Mouse (Mus musculus): ENCODE measurements at regions not wholly inside any gene's neighbourhood (a gene's known extent, or its start where the extent isn't known, plus 50 kb on each side); places are given as distances from the start of the nearest gene placed in this dataset.

DNA sequence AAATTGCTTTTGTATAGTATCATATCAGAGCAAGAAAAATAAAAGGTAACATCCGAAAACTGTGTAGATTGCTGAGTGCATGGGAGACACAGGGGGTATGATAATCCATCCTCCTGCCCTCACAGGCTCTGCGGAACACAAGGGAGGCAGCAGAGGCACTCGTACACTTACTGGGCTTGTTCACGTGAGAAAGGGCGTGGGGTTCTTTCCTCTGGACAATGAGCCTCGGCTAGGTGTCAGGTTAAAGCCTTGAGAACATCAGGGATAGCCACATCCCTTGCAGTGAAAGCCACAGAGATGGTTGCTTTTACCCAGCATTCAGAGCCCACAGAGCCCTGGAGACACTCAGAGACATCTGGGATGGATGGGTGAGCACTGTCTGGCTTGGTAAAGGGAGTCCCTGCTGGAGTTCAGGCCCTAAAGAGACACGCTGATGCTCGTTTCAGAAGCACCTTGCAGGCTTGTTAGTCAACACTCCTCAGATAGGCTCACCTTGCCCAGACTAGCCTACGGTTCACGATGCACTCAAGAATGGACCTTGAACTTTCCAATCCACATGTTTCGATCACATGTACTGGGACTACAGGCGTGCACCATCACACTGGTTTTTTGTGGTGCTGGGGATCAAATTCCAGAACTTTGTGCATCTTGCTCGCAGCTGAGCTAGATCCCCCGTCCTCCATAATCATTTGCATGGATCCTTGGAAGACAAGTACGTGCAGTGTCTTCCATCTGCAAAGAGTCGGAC lies 83.5 kb upstream of the Spin1 start:
- no peak for DNase-seq (ENCODE audit: low spot score in 2 of 2)

DNA sequence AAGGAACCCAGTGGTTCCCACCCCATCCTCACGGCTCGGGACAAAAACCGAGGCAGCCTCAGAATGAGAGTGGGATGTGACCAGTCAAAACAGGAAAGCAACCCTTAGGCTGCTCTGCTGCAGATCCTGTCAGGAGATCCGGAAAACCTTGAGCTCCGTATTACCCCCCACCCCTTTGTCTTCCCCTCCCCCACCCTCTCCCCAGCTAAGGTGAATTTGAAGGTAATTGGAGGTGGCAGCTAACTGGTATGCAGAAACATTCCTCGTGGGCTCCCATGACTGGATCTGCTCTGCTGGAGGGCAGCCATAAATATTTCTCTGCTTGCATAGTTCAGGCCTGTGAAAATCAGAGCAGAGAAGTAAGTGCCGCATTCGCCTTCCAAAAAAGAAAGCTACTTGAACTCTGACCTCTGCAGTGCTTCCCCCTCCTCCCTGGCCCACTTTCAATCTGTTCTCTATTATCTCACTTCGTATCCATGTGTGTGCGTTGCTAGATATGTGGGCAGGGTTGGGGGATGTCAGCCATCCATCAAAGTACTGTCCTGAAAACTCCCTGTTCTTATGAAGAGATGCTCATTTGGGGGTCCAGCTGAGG lies 82.9 kb upstream of the Spin1 start:
- DNase-seq (ENCODE audit: low spot score in 2 of 2), result no peak

DNA sequence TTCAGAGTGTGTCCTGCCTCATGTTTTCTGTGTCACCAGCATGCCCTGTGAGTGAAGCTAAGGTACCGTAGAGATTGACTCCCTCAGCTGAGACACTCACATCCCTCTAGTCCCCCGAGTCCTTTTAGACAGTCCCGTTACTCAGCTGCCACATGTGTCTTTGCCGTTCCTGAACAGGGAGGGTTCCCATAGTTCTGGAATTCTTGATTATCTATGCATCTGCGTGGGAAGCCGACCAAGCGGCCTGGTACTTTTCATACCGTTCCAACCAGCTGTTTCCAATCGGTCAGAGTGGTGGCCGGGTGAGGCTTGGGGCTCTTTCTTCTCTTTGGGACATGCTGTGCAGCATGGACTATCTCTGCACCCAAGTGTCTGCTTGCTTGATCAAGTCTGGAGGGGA lies 82.3 kb upstream of the Spin1 start:
- DNase-seq (ENCODE audit: low spot score in 2 of 2), result no peak

DNA sequence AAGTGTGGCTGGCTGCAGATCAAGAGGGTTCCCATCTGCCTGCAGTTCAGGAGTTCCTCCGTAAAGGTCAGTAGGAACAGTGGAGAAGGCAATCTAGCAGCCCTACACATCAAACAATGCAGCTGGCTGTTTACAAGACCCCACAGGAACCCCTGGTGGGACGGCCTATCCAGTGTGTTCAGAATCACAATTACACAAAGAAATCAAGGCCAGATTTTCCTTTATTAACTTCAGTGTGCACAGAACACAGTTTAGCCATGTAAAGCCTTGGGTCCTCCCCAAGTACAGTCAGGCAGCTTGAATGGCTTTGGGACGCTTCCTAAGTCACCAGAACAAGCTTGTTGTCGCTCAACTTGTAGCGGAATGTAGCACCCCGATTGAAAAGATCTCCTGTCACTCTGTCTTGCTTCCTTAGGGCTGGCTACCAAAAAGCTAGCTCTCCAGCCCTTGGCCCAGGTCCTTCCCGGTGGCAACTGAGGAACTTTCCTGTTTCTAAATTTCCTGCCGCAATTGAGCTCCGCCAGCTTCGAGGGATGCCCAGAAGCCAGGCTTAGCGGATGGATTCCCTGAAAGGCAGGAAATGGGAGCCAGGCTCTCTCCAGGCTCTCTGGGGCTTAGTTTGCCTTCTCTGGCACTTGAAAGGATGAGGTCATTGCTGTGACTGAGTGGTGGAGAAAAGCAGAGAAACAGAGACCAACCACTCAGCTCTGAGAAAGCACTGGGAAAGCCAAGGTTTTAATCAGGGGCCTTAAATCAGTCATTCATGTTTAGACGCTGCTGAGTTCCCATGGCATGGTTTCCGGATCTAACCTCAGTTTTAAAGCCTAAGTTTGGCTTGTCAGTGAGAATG lies 78.1 kb upstream of the Spin1 start:
- peak in 1 of 2 experiments; percentile 6 for DNase-seq (ENCODE audit: low spot score in 2 of 2)

DNA sequence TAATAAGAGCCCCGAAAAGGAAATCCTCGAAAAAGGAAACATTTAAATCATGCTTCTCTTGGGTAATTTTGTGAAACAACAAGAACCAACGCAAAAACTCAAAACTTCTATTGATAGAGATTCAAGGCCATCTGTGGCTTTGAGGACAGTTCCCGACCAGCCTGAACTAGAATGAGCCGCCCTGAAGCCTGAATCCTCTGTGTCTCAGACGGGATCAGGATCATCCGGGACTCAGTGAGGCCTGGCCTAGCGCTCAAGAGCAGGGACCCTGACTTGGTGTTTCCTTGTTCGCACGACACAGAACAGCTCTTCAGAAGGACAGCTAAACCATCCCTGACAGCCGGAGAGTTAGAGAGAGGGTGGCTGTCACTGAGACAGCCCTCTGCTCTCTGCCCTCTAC lies 77.4 kb upstream of the Spin1 start:
- DNase-seq (ENCODE audit: low spot score in 2 of 2), result no peak

DNA sequence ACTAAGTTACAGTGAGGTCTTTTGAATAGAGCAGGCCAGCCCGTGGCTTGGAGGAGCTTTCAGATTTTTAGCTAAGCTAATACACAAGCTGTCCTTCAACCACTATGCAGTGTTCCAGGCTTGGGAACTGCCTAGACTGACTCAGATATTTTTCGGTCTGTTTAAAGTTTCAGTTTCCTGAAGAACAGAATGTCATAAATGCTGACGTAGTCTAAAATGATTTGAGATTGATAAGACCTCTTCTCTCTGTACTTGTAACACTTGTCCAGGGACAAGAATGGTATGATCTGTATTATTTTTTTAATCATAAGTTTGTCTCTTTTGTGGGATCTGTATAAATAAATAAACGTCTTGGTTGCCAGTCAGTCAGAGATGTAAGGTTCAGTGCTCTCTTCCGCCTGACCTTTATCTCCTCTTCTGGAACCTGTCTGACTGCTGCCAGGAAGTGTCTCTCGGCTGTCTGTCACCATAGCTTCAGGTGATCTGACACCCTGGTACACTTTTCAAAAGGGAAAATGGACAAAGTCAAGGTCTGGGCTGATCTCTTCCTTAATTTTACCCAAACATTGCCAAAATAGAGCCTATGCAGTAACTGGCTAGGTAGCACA lies 74.3 kb upstream of the Spin1 start:
- no peak for DNase-seq (ENCODE audit: low spot score in 2 of 2)

DNA sequence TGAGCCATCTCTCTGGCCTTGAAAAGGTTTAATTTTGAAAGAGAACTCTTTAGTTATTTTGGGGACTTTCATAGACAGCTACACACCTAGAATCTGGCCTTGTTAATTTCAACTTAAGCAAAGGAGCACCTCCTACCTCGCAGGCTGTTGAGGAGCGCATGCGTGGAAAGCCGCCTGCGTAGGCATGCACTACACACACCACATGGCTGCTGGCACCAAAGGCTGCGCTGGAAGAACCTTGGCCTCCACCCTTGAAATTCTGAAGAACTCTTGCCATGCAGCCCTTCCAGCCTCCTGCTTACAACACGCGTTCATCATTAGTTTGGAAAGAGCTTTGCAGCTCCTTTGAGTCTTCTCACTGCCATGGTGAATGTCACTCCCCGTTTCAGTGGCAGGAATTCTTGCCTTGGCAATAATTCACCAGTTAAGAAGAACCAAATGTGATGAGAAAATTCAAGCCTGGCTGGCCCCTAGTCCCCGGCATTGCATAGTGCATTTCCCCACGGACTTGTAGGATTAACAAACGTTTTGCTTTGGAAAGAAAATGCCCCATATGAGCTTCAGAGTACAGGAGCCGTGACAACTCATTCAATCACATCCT lies 62.7 kb upstream of the Spin1 start:
- DNase-seq (ENCODE audit: low spot score in 2 of 2), result no peak

DNA sequence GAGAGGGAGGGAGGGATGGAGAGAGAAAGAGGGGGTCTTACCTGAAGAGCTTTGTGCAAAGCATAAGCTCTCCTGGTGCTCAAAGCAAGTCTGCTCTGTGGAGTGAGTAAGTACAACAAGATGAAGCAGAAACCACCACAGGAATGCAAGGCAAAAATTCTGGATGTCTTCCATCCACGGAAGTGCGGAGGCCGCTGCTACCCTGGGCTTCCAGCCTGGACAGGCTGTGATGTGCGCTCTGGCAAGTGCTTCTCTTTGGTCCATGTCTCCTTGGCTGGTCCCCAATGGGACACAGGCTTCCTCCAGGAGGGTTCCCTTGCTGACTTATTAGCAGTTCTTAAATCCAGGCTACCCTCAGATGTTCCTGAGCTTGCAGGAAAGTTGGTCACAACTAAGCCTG lies 61.7 kb upstream of the Spin1 start:
- DNase-seq (ENCODE audit: low spot score in 2 of 2), result no peak

DNA sequence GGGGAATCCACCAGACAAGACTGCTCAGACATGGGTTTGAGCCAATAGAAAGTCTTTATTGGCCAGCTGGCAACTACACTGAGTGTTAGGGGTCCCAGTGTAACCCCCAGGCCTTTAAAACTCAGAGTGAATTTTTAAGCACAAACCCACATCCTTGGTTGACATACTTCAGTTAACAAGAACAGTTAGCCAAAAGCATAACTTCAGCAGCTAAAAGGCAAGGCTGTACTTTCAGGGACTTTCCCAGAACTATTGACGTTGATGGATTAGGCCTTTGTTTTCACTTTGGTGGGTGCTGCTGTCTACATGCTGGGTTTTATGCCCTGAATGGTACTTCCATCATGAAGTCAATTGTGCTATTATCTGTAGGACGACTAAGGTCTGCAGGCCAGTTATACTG lies 59.6 kb upstream of the Spin1 start:
- DNase-seq (ENCODE audit: low spot score in 2 of 2), result no peak

DNA sequence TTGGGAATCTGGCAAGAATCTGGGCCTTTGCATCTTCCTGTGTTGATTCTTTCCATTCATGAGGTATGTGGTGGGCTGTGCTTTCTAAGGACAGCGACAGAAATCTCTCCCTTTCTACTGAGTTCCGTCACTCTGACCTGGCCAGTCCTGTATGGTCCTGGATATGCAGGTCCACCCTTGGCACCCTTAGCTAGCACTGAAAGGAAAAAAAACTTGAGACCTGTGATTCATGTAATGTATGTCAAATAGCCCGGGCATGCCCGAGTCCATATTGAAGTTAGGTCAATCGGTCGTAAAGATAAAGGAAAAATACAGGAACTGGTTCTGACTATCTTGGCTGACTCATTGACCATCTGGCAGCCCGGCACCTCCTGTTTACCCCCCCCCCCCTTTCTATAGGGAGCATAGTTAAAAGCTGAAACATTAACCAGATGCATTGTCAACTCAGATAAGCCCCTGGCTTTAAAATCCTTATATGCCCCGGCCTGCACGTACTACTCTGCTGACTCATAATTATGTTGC lies 57.7 kb upstream of the Spin1 start:
- no peak for DNase-seq (ENCODE audit: low spot score in 2 of 2)
